Mouse (Mus musculus): ENCODE results near the gene Scyl2. TPM values are rescaled to one million over a fixed set of nuclear protein-coding genes. Genes with fewer than 3 reads are reported as not detected.
A peak's percentile ranks its signal among the peaks of the same experiment; 100 is the strongest.
"Not testable (repeated sequence)": the region's sequence is repeated elsewhere in the genome, so short reads cannot be mapped to it uniquely, and the experiment has no call there.

Gene Scyl2
- total and polyA plus RNA-seq, 3 experiments, result 8.2 to 16.2 (median 15.4) TPM

- Histone ChIP-seq H3K4me1 (ENCODE audit: control insufficient read depth, insufficient read depth, low read length) (no peaks in the 10 kb centered on the region), H3K36me3 (ENCODE audit: control insufficient read depth, insufficient read depth, low read length) (no peaks in the 10 kb centered on the region), H3K9ac (ENCODE audit: low read depth, low read length) (no peak overlapping the region), H3K4me3 (no peak overlapping the region), H3K27me3 (ENCODE audit: control insufficient read depth, insufficient read depth, low read length) (no peaks in the 10 kb centered on the region), H3K27ac (no peak overlapping the region), H3K79me2 (replicated peaks; ENCODE audit: control insufficient read depth, insufficient read depth, low read length) (peaks cover 6% of the 10 kb centered on the region)
- 76% methylated on average over 4 of the region's 4 CpGs for WGBS
- intact Hi-C loops (cut with DNase I), result no loop called here
- DNase-seq, result no peak
- TF ChIP-seq CTCF (IDR thresholded peaks at IDR 0.05) (no peak), POLR2A (IDR thresholded peaks at IDR 0.05; ENCODE audit: insufficient read depth, low read depth, low read length) (no peak), EP300 (IDR thresholded peaks at IDR 0.05; ENCODE audit: insufficient read depth, low read depth, low read length) (no peak)
Measured at GRCm38 (mm10) chr10:89676609-89677008, 9.5 kb downstream of the Scyl2 start.

- H3K4me3 ChIP-seq; H3K36me3 ChIP-seq (ENCODE audit: control insufficient read depth, insufficient read depth, low read length); H3K27ac ChIP-seq; H3K27me3 ChIP-seq (ENCODE audit: control insufficient read depth, insufficient read depth, low read length); H3K9ac ChIP-seq (ENCODE audit: low read depth, low read length); H3K4me1 ChIP-seq (ENCODE audit: control insufficient read depth, insufficient read depth, low read length); intact Hi-C loops (cut with DNase I); H3K79me2 ChIP-seq (replicated peaks; ENCODE audit: control insufficient read depth, insufficient read depth, low read length); DNase-seq: not testable (repeated sequence)
- 95% methylated on average over 5 of the region's 5 CpGs for WGBS
Measured at GRCm38 (mm10) chr10:89670371-89670770, 15.7 kb downstream of the Scyl2 start.

- no peaks in the 10 kb centered on the region for H3K4me1 ChIP-seq (ENCODE audit: control insufficient read depth, insufficient read depth, low read length)
- no peak overlapping the region for H3K27ac ChIP-seq
- H3K9ac ChIP-seq (ENCODE audit: low read depth, low read length), result no peak overlapping the region
- H3K4me3 ChIP-seq, result no peak overlapping the region
- intact Hi-C loops (cut with DNase I), result no loop called here
- TF ChIP-seq CTCF (IDR thresholded peaks at IDR 0.05) (no peak), EP300 (IDR thresholded peaks at IDR 0.05; ENCODE audit: insufficient read depth, low read depth, low read length) (no peak), POLR2A (IDR thresholded peaks at IDR 0.05; ENCODE audit: insufficient read depth, low read depth, low read length) (no peak)
- DNase-seq, result no peak
- H3K36me3 ChIP-seq (ENCODE audit: control insufficient read depth, insufficient read depth, low read length), result no peaks in the 10 kb centered on the region
- H3K79me2 ChIP-seq (replicated peaks; ENCODE audit: control insufficient read depth, insufficient read depth, low read length), result no peaks in the 10 kb centered on the region
- 90% methylated on average over 7 of the region's 7 CpGs for WGBS
- no peaks in the 10 kb centered on the region for H3K27me3 ChIP-seq (ENCODE audit: control insufficient read depth, insufficient read depth, low read length)
Measured at GRCm38 (mm10) chr10:89667571-89667970, 18.5 kb downstream of the Scyl2 start.

GRCm38 (mm10) chr10:89665679-89666078 lies 20.4 kb downstream of the Scyl2 start:
- Histone ChIP-seq H3K9ac (ENCODE audit: low read depth, low read length) (no peak overlapping the region), H3K79me2 (replicated peaks; ENCODE audit: control insufficient read depth, insufficient read depth, low read length) (no peaks in the 10 kb centered on the region), H3K36me3 (ENCODE audit: control insufficient read depth, insufficient read depth, low read length) (no peaks in the 10 kb centered on the region), H3K4me3 (no peak overlapping the region), H3K4me1 (ENCODE audit: control insufficient read depth, insufficient read depth, low read length) (no peaks in the 10 kb centered on the region), H3K27me3 (ENCODE audit: control insufficient read depth, insufficient read depth, low read length) (no peaks in the 10 kb centered on the region), H3K27ac (no peak overlapping the region)
- WGBS, result 94% methylated on average over 9 of the region's 9 CpGs
- TF ChIP-seq POLR2A (IDR thresholded peaks at IDR 0.05; ENCODE audit: insufficient read depth, low read depth, low read length), result no peak
- DNase-seq, result no peak
- intact Hi-C loops (cut with DNase I), result no loop called here

GRCm38 (mm10) chr10:89664977-89665645 lies 21.0 kb downstream of the Scyl2 start:
- no peaks in the 10 kb centered on the region for H3K27me3 ChIP-seq (ENCODE audit: control insufficient read depth, insufficient read depth, low read length)
- intact Hi-C loops (cut with DNase I), result no loop called here
- TF ChIP-seq CTCF (IDR thresholded peaks at IDR 0.05), result no peak
- no peak for TF ChIP-seq POLR2A (IDR thresholded peaks at IDR 0.05; ENCODE audit: insufficient read depth, low read depth, low read length)
- no peak for TF ChIP-seq EP300 (IDR thresholded peaks at IDR 0.05; ENCODE audit: insufficient read depth, low read depth, low read length)
- no peak overlapping the region for H3K9ac ChIP-seq (ENCODE audit: low read depth, low read length)
- H3K4me3 ChIP-seq, result no peak overlapping the region
- DNase-seq, result no peak
- 95% methylated on average over 8 of the region's 8 CpGs for WGBS
- no peaks in the 10 kb centered on the region for H3K79me2 ChIP-seq (replicated peaks; ENCODE audit: control insufficient read depth, insufficient read depth, low read length)
- H3K4me1 ChIP-seq (ENCODE audit: control insufficient read depth, insufficient read depth, low read length), result no peaks in the 10 kb centered on the region
- no peaks in the 10 kb centered on the region for H3K36me3 ChIP-seq (ENCODE audit: control insufficient read depth, insufficient read depth, low read length)
- no peak overlapping the region for H3K27ac ChIP-seq

GRCm38 (mm10) chr10:89656366-89656765 lies 29.7 kb downstream of the Scyl2 start:
- DNase-seq, result peak; percentile 27 to 37
- WGBS, result 52% methylated on average over 5 of the region's 5 CpGs
- H3K27ac ChIP-seq, result no peak overlapping the region
- no peaks in the 10 kb centered on the region for H3K79me2 ChIP-seq (replicated peaks; ENCODE audit: control insufficient read depth, insufficient read depth, low read length)
- H3K36me3 ChIP-seq (ENCODE audit: control insufficient read depth, insufficient read depth, low read length), result peaks cover 6% of the 10 kb centered on the region
- intact Hi-C loops (cut with DNase I), result loop anchor here (10.0 kb wide), 1 partner anchor 168 kb away; no protein-coding TSS in a partner anchor
- H3K27me3 ChIP-seq (ENCODE audit: control insufficient read depth, insufficient read depth, low read length), result no peaks in the 10 kb centered on the region
- no peak overlapping the region for H3K9ac ChIP-seq (ENCODE audit: low read depth, low read length)
- no peaks in the 10 kb centered on the region; the same call in 1 of the 2 replicates for H3K4me1 ChIP-seq (ENCODE audit: control insufficient read depth, insufficient read depth, low read length)
- TF ChIP-seq EP300 (IDR thresholded peaks at IDR 0.05; ENCODE audit: insufficient read depth, low read depth, low read length) (no peak), CTCF (IDR thresholded peaks at IDR 0.05) (no peak), POLR2A (IDR thresholded peaks at IDR 0.05; ENCODE audit: insufficient read depth, low read depth, low read length) (no peak)
- H3K4me3 ChIP-seq, result no peak overlapping the region
